Mouse (Mus musculus) liver (tissue): ENCODE data around the gene Dyrk3.
A peak's percentile ranks its signal among the peaks of the same experiment; 100 is the strongest.

ENCODE experiments used
- DNase-seq: peaks from one replicate; pipeline ENCODE4 v3.0.0-alpha.2; 2020; ENCODE audit warnings: mixed read lengths

Dyrk3 gene

GRCm38 (mm10) chr1:131110525-131111106 is 27.5 kb downstream of the Dyrk3 start:
- DNase-seq = no peak

GRCm38 (mm10) chr1:131107575-131108308 is 30.4 kb downstream of the Dyrk3 start:
- peak; percentile 51 for DNase-seq

- no peak for DNase-seq
Measured at GRCm38 (mm10) chr1:131103776-131104424, 34.2 kb downstream of the Dyrk3 start.

GRCm38 (mm10) chr1:131100808-131101207 is 37.3 kb downstream of the Dyrk3 start:
- no peak for DNase-seq

- peak; percentile 96 for DNase-seq
Measured at GRCm38 (mm10) chr1:131097700-131098094, 40.4 kb downstream of the Dyrk3 start, which contains the start of gene Mapkapk2. Gene Mapkapk2, minus strand, starts transcription at chr1:131097826.

GRCm38 (mm10) chr1:131096803-131097699 is 41.1 kb downstream of the Dyrk3 start:
- DNase-seq = peak; percentile 56

- DNase-seq = no peak
Measured at GRCm38 (mm10) chr1:131096132-131096695, 41.9 kb downstream of the Dyrk3 start.

- DNase-seq = no peak
Measured at GRCm38 (mm10) chr1:131095574-131095973, 42.6 kb downstream of the Dyrk3 start.

- DNase-seq = no peak
Measured at GRCm38 (mm10) chr1:131093889-131094288, 44.3 kb downstream of the Dyrk3 start.

GRCm38 (mm10) chr1:131092846-131093245 is 45.3 kb downstream of the Dyrk3 start:
- no peak for DNase-seq

- no peak for DNase-seq
Measured at GRCm38 (mm10) chr1:131092173-131092572, 46.0 kb downstream of the Dyrk3 start.

- DNase-seq = no peak
Measured at GRCm38 (mm10) chr1:131091481-131091880, 46.7 kb downstream of the Dyrk3 start.

GRCm38 (mm10) chr1:131090877-131091276 is 47.3 kb downstream of the Dyrk3 start:
- no peak for DNase-seq

GRCm38 (mm10) chr1:131090261-131090660 is 47.9 kb downstream of the Dyrk3 start:
- DNase-seq = no peak

GRCm38 (mm10) chr1:131089525-131090127 is 48.5 kb downstream of the Dyrk3 start:
- DNase-seq = no peak

GRCm38 (mm10) chr1:131088547-131088946 is 49.6 kb downstream of the Dyrk3 start:
- no peak for DNase-seq

- DNase-seq = peak; percentile 41
Measured at GRCm38 (mm10) chr1:131086907-131087306, 51.2 kb downstream of the Dyrk3 start.

- DNase-seq = no peak
Measured at GRCm38 (mm10) chr1:131085957-131086739, 52.0 kb downstream of the Dyrk3 start.

- no peak for DNase-seq
Measured at GRCm38 (mm10) chr1:131085272-131085671, 52.9 kb downstream of the Dyrk3 start.

- peak; percentile 56 for DNase-seq
Measured at GRCm38 (mm10) chr1:131084289-131084688, 53.9 kb downstream of the Dyrk3 start.

GRCm38 (mm10) chr1:131083609-131084008 is 54.5 kb downstream of the Dyrk3 start:
- no peak for DNase-seq
